Mouse (Mus musculus) megakaryocyte, embryonic 14.5 days (primary cell): ENCODE results near the gene Wdr60. TPM values are rescaled to one million over a fixed set of nuclear protein-coding genes. Genes with fewer than 3 reads are reported as not detected.

Experiments
- H3K27me3 ChIP-seq: replicated peaks from 2 replicates; pipeline ENCODE3; 2012; ENCODE audit warnings: inconsistent platforms
- H3K36me3 ChIP-seq: replicated peaks from 2 replicates; pipeline ENCODE3; 2012; ENCODE audit warnings: low read length, inconsistent platforms, mixed read lengths
- H3K4me1 ChIP-seq: 2 replicates; pipeline ENCODE4 v1.6.1; 2012; ENCODE audit warnings: inconsistent platforms
- H3K4me3 ChIP-seq: replicated peaks from 2 replicates; pipeline ENCODE3; 2012; ENCODE audit warnings: moderate library complexity, mild to moderate bottlenecking, inconsistent platforms
- H3K9me3 ChIP-seq: 2 replicates; pipeline ENCODE4 v1.6.1; 2012; ENCODE audit warnings: inconsistent platforms
- FLI1 ChIP-seq: IDR thresholded peaks from 2 replicates; pipeline ENCODE4 v1.6.1; 2012; ENCODE audit warnings: low read length, inconsistent platforms, mixed read lengths
- GATA1 ChIP-seq: IDR thresholded peaks from 3 replicates; pipeline ENCODE4 v1.6.1; 2012; ENCODE audit warnings: mixed read lengths, low read length, inconsistent platforms, borderline replicate concordance
- polyA plus RNA-seq: library from polyadenylated mRNA; stranded (reverse); fragments of >175 nt; gene quantifications from 2 replicates; pipeline ENCODE4 v1.2.3, GENCODE M21; 2012; ENCODE audit warnings: low replicate concordance; ENCODE audit not compliant: insufficient read depth

Gene Wdr60
- polyA plus RNA-seq, 1 experiment, result 2.0 TPM

- Histone ChIP-seq H3K4me1 (peaks cover 9% of the 10 kb centered on the region), H3K4me3 (no peak overlapping the region), H3K36me3 (no peaks in the 10 kb centered on the region), H3K27me3 (no peaks in the 10 kb centered on the region), H3K9me3 (no peaks in the 10 kb centered on the region)
- TF ChIP-seq GATA1 (no peak), FLI1 (no peak)
Measured at GRCm38 (mm10) chr12:116235356-116235755, 27.5 kb downstream of the Wdr60 start.

GRCm38 (mm10) chr12:116232061-116232460 lies 30.8 kb downstream of the Wdr60 start:
- Histone ChIP-seq H3K4me1 (peaks cover 9% of the 10 kb centered on the region), H3K4me3 (no peak overlapping the region), H3K27me3 (no peaks in the 10 kb centered on the region), H3K9me3 (no peaks in the 10 kb centered on the region), H3K36me3 (no peaks in the 10 kb centered on the region)
- TF ChIP-seq FLI1 (no peak), GATA1 (no peak)

- Histone ChIP-seq H3K4me1 (peaks cover 9% of the 10 kb centered on the region), H3K4me3 (no peak overlapping the region), H3K9me3 (no peaks in the 10 kb centered on the region), H3K27me3 (no peaks in the 10 kb centered on the region), H3K36me3 (no peaks in the 10 kb centered on the region)
- TF ChIP-seq GATA1, result no peak
- TF ChIP-seq FLI1, result no peak
Measured at GRCm38 (mm10) chr12:116231612-116232011, 31.2 kb downstream of the Wdr60 start.

- no peak overlapping the region for H3K4me3 ChIP-seq
- H3K4me1 ChIP-seq, result peaks cover 4% of the 10 kb centered on the region
- H3K27me3 ChIP-seq, result no peaks in the 10 kb centered on the region
- peaks cover 11% of the 10 kb centered on the region for H3K36me3 ChIP-seq
- H3K9me3 ChIP-seq, result no peaks in the 10 kb centered on the region
- no peak for TF ChIP-seq FLI1
Measured at GRCm38 (mm10) chr12:116229451-116229850, 33.4 kb downstream of the Wdr60 start.

GRCm38 (mm10) chr12:116226289-116227057 lies 36.3 kb downstream of the Wdr60 start:
- Histone ChIP-seq H3K9me3 (no peaks in the 10 kb centered on the region), H3K27me3 (no peaks in the 10 kb centered on the region), H3K36me3 (peaks cover 16% of the 10 kb centered on the region), H3K4me3 (no peak overlapping the region), H3K4me1 (no peaks in the 10 kb centered on the region)
- no peak for TF ChIP-seq FLI1

GRCm38 (mm10) chr12:116223107-116223506 lies 39.7 kb downstream of the Wdr60 start:
- H3K4me1 ChIP-seq, result no peaks in the 10 kb centered on the region
- no peaks in the 10 kb centered on the region for H3K9me3 ChIP-seq
- peaks cover 19% of the 10 kb centered on the region for H3K36me3 ChIP-seq
- H3K4me3 ChIP-seq, result no peak overlapping the region
- H3K27me3 ChIP-seq, result no peaks in the 10 kb centered on the region
- TF ChIP-seq GATA1 (no peak), FLI1 (no peak)

- peaks cover 7% of the 10 kb centered on the region for H3K4me1 ChIP-seq
- peaks cover 8% of the 10 kb centered on the region; the same call in 1 of the 2 replicates for H3K9me3 ChIP-seq
- peaks cover 3% of the 10 kb centered on the region for H3K27me3 ChIP-seq
- no peaks in the 10 kb centered on the region for H3K36me3 ChIP-seq
- H3K4me3 ChIP-seq, result no peak overlapping the region
- no peak for TF ChIP-seq GATA1
- no peak for TF ChIP-seq FLI1
Measured at GRCm38 (mm10) chr12:116207486-116207885, 55.3 kb downstream of the Wdr60 start.

GRCm38 (mm10) chr12:116205726-116206125 lies 57.1 kb downstream of the Wdr60 start:
- peaks cover 14% of the 10 kb centered on the region for H3K4me1 ChIP-seq

GRCm38 (mm10) chr12:116202176-116202981 lies 60.4 kb downstream of the Wdr60 start:
- H3K4me1 ChIP-seq, result peaks cover 12% of the 10 kb centered on the region
- no peaks in the 10 kb centered on the region for H3K36me3 ChIP-seq
- TF ChIP-seq GATA1, result no peak
- no peak for TF ChIP-seq FLI1
- H3K9me3 ChIP-seq, result no peaks in the 10 kb centered on the region
- H3K4me3 ChIP-seq, result no peak overlapping the region
- H3K27me3 ChIP-seq, result peaks cover 10% of the 10 kb centered on the region

More at GRCm38 (mm10) chr12:116205726-116206125, 57.1 kb downstream of the Wdr60 start:
- no peaks in the 10 kb centered on the region for H3K36me3 ChIP-seq
- peaks cover 8% of the 10 kb centered on the region; the same call in 1 of the 2 replicates for H3K9me3 ChIP-seq
- H3K27me3 ChIP-seq, result peaks cover 10% of the 10 kb centered on the region
- H3K4me3 ChIP-seq, result no peak overlapping the region
- no peak for TF ChIP-seq FLI1
- no peak for TF ChIP-seq GATA1

GRCm38 (mm10) chr12:116198791-116199190 lies 64.0 kb downstream of the Wdr60 start:
- TF ChIP-seq GATA1, result no peak
- TF ChIP-seq FLI1, result no peak
- Histone ChIP-seq H3K27me3 (peaks cover 26% of the 10 kb centered on the region), H3K9me3 (no peaks in the 10 kb centered on the region), H3K4me1 (peaks cover 12% of the 10 kb centered on the region), H3K4me3 (no peak overlapping the region), H3K36me3 (no peaks in the 10 kb centered on the region)
